Comparison of ENCODE assay signal across 8 mouse cellular contexts in genomic region chr10:12867733-12868188, GRCm38 (mm10). TPM values are rescaled to one million over a fixed set of nuclear protein-coding genes. Genes with fewer than 3 reads are reported as not detected.
DNase-seq lines count a peak whose midpoint lies in the region; ATAC-seq and TF ChIP-seq lines count a peak whose summit lies in the region.

No protein-coding gene starts in this region.

- H3K9me3 ChIP-seq in heart, embryonic 15.5 days (replicated peaks): no peaks in the 10 kb centered on the region
- no peaks in the 10 kb centered on the region for H3K9me3 ChIP-seq in heart, postnatal 0 days (replicated peaks; ENCODE audit: control insufficient read depth, low read length)
- H3K9me3 ChIP-seq in midbrain, embryonic 11.5 days (ENCODE audit: control insufficient read depth, low read length): no peaks in the 10 kb centered on the region

- TF ChIP-seq EP300 in heart, postnatal 0 days (IDR thresholded peaks at IDR 0.05; ENCODE audit: low read depth): no peak; the same call in 1 of the 2 replicates

- H3K27me3 ChIP-seq in heart, embryonic 15.5 days: no peaks in the 10 kb centered on the region
- H3K27me3 ChIP-seq in heart, postnatal 0 days (ENCODE audit: control insufficient read depth, insufficient read depth, low read length): no peaks in the 10 kb centered on the region
- no peaks in the 10 kb centered on the region for H3K27me3 ChIP-seq in midbrain, embryonic 11.5 days (ENCODE audit: control insufficient read depth, insufficient read depth, low read length)

- H3K4me2 ChIP-seq in heart, embryonic 15.5 days: peak overlapping the region; percentile 86
- peak overlapping the region; percentile 94 for H3K4me2 ChIP-seq in heart, postnatal 0 days (ENCODE audit: low read depth, low read length)
- H3K4me2 ChIP-seq in midbrain, embryonic 11.5 days: peak overlapping the region; percentile 75

- H3K27ac ChIP-seq in heart, embryonic 15.5 days: peak overlapping the region; percentile 96
- H3K27ac ChIP-seq in bone marrow, adult 2 months (ENCODE audit: control insufficient read depth, insufficient read depth, low read depth, low read length, poor library complexity): peak overlapping the region; percentile 97
- peak overlapping the region; percentile 96 for H3K27ac ChIP-seq in heart, postnatal 0 days (ENCODE audit: low read depth)
- no peak overlapping the region for H3K27ac ChIP-seq in midbrain, embryonic 11.5 days (ENCODE audit: low read depth, low read length)

- intact Hi-C loops in heart, postnatal 25 days (cut with DNase I): loop anchor here (2.0 to 5.0 kb wide), 6 partner anchors 35 to 175 kb away; no protein-coding TSS in a partner anchor

- TF ChIP-seq POLR2A in bone marrow, adult 2 months (IDR thresholded peaks at IDR 0.05; ENCODE audit: borderline replicate concordance, control insufficient read depth, low read depth, low read length): no peak

- H3K4me3 ChIP-seq in heart, embryonic 15.5 days: peak overlapping the region; percentile 91
- H3K4me3 ChIP-seq in bone marrow, adult 2 months (replicated peaks; ENCODE audit: control insufficient read depth, low read depth, low read length): peak overlapping the region; percentile 74
- peak overlapping the region; percentile 73 for H3K4me3 ChIP-seq in heart, postnatal 0 days (ENCODE audit: low read depth, low read length)
- peak overlapping the region; percentile 72 for H3K4me3 ChIP-seq in midbrain, embryonic 11.5 days (ENCODE audit: low read depth, low read length)

- no peak for DNase-seq in heart, postnatal 25 days (ENCODE audit: low spot score)
- no peak for DNase-seq in heart, postnatal 0 days (ENCODE audit: low spot score)
- peak; percentile 96 for DNase-seq in midbrain, embryonic 11.5 days (ENCODE audit: low spot score, missing footprints)
- no peak for DNase-seq in right cerebral cortex, postnatal 36 days (ENCODE audit: low spot score in 2 of 2)
- DNase-seq in frontal cortex, postnatal 25 days (ENCODE audit: low spot score in 2 of 2): no peak
- DNase-seq in ovary, postnatal 10 days (ENCODE audit: low spot score): no peak

- H3K9ac ChIP-seq in heart, embryonic 15.5 days: peak overlapping the region; percentile 93
- H3K9ac ChIP-seq in heart, postnatal 0 days (replicated peaks; ENCODE audit: low read depth, low read length): peak overlapping the region; percentile 82
- peak overlapping the region; percentile 87 for H3K9ac ChIP-seq in midbrain, embryonic 11.5 days (ENCODE audit: low read length)

- under 1% methylated on average over 12 of the region's 12 CpGs for WGBS in heart, embryonic 15.5 days
- 2% methylated on average over 12 of the region's 12 CpGs for WGBS in bone marrow, adult 2 months
- under 1% methylated on average over 12 of the region's 12 CpGs for WGBS in heart, postnatal 0 days
- WGBS in midbrain, embryonic 11.5 days: 0% methylated on average over 12 of the region's 12 CpGs

- H3K36me3 ChIP-seq in heart, embryonic 15.5 days: no peaks in the 10 kb centered on the region
- no peaks in the 10 kb centered on the region for H3K36me3 ChIP-seq in heart, postnatal 0 days (replicated peaks; ENCODE audit: control insufficient read depth, insufficient read depth, low read length)
- no peaks in the 10 kb centered on the region for H3K36me3 ChIP-seq in midbrain, embryonic 11.5 days (ENCODE audit: control insufficient read depth, insufficient read depth, low read length)

- no peak for TF ChIP-seq CTCF in bone marrow, adult 2 months (IDR thresholded peaks at IDR 0.05; ENCODE audit: control insufficient read depth, insufficient read depth, low read length)
- TF ChIP-seq CTCF in heart, postnatal 0 days (IDR thresholded peaks at IDR 0.05; ENCODE audit: low read depth): no peak

- peaks cover 16% of the 10 kb centered on the region for H3K4me1 ChIP-seq in heart, embryonic 15.5 days (replicated peaks)
- H3K4me1 ChIP-seq in bone marrow, adult 2 months (ENCODE audit: control insufficient read depth, insufficient read depth, low read length): peaks cover 1% of the 10 kb centered on the region; the same call in 1 of the 2 replicates
- 0 out of 2 replicates have a peak, but pooled peaks cover 4% of the 10 kb centered on the region for H3K4me1 ChIP-seq in heart, postnatal 0 days (ENCODE audit: control insufficient read depth, insufficient read depth)
- H3K4me1 ChIP-seq in midbrain, embryonic 11.5 days (ENCODE audit: control insufficient read depth, insufficient read depth, low read length): peaks cover 10% of the 10 kb centered on the region; the same call in 1 of the 2 replicates

- ATAC-seq in heart, embryonic 15.5 days (replicated peaks; ENCODE audit: insufficient number of reproducible peaks, insufficient read depth, low FRiP score, low read depth): no peak
- ATAC-seq in heart, postnatal 0 days (ENCODE audit: insufficient read depth, low read depth): no peak
- ATAC-seq in midbrain, embryonic 11.5 days (ENCODE audit: low FRiP score): no peak

RNA-seq across cellular contexts. Expression of gene Utrn, which starts 1.4 kb away (rescaled TPM):
- 58.8 and 67.5 TPM in 2 replicates for polyA plus RNA-seq in heart, embryonic 15.5 days (2015; fragmentation: Nextera tagmentation; extraction: Ambion mirVana)
- 10 to 100 TPM; 67.1 to 69.4 TPM for total RNA-seq in heart, postnatal 25 days (2021)
- polyA plus RNA-seq in bone marrow, adult 2 months (2011; ENCODE audit: insufficient read depth, insufficient read length, low replicate concordance, missing spikeins): 6.9 and 31.4 TPM in 2 replicates
- 50.3 and 61.6 TPM in 2 replicates for total RNA-seq in heart, postnatal 0 days (2014; rRNA removed; ENCODE audit: low replicate concordance)
- polyA plus RNA-seq in heart, postnatal 0 days (2015; fragmentation: Nextera tagmentation; extraction: Ambion mirVana): 47.3 and 48.4 TPM in 2 replicates
- 29.1 and 31.4 TPM in 2 replicates for polyA plus RNA-seq in midbrain, embryonic 11.5 days (2014; fragmentation: Nextera tagmentation; extraction: Ambion mirVana)
